Mouse (Mus musculus) G1E-ER4 (cell line): Measurements from ENCODE around the gene Gm6096. TPM values are rescaled to one million over a fixed set of nuclear protein-coding genes. Genes with fewer than 3 reads are reported as not detected.

ENCODE experiments used
- GATA1 ChIP-seq: IDR thresholded peaks from one replicate; pipeline ENCODE4 v1.8.0; 2012; ENCODE audit warnings: low read length, inconsistent platforms
- polyA plus RNA-seq: library from polyadenylated mRNA; stranded (reverse); fragments of >175 nt; gene quantifications from 2 replicates; pipeline ENCODE4 v1.2.3, GENCODE M21; 2012

The Gm6096 gene
- not detected in 2 replicates for polyA plus RNA-seq

DNA sequence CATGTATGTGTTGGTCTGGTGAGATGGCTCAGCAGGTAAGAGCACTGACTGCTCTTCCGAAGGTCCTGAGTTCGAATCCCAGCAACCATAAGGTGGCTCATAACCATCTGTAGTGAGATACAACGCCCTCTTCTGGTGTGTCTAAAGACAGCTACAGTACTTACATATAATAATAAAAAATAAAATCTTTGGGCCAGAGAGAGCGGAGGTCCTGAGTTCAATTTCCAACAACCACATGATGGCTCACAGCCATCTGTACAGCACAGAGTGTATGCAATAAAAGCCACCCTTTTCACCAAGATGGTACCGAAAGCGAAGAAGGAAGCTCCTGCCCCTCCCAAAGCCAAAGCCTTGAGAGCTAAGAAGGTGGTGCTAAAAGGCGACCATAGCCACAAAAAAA, at the start of gene Gm6096:
Gene Gm6096, plus strand, starts transcription at position 301 of the 400 bp plus-strand sequence.
- no peak for TF ChIP-seq GATA1

DNA sequence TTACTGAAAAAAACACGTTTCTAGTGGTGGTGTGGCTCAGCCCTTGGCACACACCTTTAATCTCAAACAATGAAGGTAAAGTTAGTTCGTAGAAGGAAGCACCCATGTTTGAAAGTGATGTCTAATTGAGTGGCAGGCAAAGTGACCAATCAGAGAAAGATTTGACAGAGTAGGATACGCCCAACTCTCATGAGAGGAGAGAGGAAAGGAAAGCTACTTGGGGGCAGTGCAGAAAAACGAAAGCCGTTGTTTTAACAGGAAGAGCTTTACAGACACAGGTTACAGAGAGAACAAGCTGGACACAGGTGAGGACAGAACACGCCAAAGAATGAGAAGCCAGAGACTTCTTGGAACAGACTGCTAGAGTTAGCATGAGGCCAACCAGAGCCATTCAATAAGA, 44.5 kb upstream of the Gm6096 start:
- no peak for TF ChIP-seq GATA1

DNA sequence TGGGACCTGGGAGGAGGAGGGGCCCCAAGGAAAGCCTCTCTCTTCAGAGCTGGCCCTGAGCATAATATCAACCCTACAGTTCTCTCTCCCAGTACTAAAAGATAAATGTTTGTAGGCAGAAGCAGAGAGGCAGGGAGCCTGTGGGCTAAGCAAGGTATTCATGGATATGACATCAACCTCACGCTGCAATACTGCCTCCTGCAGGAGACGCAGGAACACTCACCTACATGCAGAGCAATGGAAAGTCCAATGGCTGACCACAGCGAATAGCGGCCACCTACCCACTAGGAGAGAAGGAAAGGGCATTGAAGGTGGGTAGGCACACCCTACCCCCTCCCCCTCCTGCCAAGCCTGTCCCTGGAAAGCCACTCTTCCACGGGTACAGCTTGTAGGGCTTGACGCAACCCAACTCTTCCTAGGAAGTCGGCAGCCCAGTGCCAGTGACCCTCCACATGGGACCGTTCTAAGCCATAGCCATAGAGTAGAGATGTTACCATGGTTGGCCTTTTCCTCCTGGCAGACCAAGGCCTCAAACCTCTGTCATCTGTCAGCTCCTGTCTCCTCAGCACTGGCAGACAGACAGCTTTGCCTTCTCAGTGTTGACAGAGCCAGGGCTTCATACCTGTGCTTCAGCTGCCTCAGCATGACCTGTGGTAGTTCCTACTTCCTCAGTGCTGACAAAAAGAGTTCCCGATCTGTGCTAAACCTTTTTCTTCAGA, 42.7 kb upstream of the Gm6096 start:
- TF ChIP-seq GATA1: no peak

DNA sequence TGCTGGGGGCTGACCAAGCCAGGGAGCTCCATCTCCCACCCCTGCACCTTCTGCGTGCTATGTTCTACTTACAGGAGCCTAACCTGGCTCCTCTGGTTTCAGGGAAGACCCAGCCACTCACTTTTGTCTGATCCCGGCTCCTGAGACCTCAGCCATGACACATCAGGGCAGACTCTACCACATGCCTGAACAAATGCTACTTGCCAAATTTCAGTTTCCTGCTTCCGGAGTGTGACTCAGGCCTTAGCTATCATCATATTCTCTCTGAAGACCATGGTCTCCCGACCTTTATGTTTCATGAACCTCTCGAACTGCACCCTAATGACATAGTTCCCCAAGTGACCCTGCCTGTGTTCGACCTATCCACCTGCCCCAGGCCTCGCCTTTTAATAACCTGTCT, 37.6 kb upstream of the Gm6096 start:
- no peak for TF ChIP-seq GATA1

DNA sequence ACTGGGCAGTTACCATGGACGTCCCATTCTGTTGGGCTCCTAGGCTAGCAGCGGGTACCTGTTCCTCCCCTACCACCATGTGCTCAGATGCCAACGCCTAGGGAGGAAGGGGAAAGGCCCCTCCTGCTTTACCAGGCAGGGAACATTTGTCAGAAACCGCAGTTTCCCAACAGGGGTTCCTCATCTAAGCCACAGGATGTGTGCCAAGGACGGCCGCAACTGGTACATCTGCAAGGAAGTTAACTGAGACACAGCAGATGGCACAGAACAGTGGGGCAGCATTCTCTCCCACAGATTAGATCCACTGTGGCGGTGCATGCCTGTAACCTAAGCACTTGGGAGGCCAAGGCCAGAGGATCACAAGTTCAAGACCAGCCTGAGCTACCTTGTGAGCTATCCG, 36.2 kb upstream of the Gm6096 start:
- no peak for TF ChIP-seq GATA1

DNA sequence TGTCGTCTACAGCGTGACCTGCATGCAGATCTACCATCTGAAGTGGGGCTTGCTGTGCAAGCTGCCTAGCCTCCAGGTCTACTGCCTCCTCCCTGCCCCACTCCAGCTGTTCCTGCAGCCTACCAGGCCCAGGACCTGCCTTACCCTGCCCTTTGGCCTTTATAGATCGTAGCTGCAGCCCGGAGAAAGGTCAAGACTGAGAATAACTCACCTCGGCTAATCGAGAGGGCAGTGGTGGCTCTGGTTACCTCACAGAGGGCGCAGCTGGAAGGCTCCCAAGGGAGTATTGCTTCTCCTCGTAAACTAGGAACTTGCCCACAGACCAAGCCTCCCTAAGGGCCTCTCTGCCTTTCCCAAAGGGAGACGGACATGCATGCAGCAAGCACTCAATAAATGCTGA, 35.4 kb upstream of the Gm6096 start:
- no peak for TF ChIP-seq GATA1

DNA sequence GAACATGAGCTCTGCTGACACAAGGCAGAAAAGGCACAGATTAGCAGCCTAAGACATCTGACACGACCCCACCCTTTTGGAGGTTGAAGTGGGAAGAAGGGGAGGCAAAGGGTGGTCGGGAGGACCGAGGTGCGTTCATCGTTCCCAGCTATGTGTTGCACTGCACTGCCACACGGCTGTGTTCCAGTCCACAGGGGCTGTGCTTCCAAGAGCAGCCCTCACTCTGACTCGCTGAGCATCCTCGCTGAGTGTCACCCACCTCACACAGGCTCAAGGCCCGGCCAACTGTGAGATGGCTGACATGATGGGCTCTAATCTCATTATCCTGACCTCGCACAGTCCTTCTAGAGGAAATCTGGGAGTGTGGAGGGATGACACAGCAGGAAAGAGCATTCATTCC, 34.4 kb upstream of the Gm6096 start:
- no peak for TF ChIP-seq GATA1

DNA sequence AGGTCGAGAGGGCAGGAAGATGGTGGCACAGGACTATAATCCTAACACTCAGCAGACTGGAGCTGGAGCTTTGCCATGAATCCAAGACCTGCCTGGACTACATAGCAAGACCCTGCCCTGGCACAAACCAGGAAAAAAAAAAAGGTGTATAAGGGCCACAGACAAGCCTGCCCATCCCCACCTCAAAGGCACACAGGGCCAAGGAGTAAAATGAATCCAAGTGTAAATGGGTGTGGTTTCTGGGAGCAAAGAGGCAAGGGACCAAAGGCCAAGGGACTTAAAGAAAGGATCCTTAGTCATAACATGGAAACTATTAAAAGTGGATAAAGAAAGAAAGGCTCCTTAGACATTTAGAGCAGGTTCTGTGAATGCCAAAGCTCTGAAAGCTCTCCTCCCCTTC, 32.3 kb upstream of the Gm6096 start:
- TF ChIP-seq GATA1: no peak

DNA sequence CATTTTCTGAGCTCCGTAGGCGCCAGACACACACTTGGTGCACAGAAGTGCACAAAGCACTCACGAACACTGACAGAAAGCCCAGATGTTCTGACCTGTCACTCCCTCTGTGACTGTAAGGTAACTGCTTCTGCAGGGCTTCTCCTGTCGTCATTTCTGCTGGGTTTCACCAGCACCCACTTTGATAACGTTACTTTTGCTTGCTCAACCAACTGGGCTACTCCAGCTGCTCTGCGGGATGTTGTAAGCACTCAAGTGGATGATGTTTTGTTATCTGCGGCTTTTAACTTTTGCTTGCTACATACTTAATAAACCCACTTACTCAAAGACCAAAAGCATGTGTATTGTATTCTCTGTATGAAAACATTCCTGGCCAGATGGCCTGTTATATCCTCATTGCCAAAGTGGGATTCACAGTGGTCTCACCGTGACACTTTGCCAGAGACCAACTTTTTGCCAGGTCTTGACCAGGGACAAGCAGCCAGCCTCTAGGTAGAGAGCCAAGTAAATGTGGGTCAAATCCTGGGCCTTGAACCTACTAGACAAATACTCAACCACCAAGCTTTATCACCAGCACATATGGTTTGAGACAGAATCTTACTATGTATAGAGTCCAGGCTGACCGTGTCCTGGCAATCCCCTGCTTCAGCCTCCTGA, 29.1 kb upstream of the Gm6096 start:
- no peak for TF ChIP-seq GATA1

DNA sequence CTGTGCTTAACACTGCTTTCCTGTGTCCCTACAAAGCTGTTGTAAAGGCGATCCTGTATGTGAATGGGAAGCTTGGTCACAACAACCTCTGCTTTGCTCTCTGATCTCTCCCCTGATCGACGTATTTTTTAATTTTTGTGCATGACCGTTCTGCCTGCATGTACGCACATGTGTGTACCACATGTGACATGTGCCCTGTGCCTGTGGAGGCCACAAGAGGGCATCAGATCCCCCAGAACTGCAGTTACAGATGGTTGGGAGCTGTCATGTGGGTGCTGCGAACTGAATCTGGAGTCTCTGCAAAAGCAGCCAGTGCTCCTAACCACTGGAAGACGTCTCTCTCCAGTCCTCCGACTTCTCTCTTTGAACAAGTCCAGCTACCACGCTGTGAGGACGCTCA, 28.5 kb upstream of the Gm6096 start:
- TF ChIP-seq GATA1: no peak

DNA sequence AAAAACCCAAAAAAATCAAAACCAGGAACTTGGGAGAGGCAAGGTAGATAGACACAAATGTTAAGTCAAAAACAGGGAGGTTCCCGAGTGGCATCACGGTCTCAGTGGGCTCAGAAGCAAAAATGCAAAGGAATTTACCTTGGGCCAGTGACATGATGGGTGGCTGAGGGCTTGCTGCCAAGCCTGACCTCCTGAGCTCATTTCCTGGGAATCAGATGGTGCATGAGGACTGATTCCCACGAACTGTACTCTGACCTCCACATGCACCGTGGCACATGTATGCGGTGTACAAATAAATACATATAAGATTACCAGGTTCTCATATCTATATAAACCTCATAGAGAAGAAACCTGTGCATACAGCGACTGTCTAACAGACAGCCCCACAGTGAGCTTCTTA, 26.5 kb upstream of the Gm6096 start:
- TF ChIP-seq GATA1: no peak

DNA sequence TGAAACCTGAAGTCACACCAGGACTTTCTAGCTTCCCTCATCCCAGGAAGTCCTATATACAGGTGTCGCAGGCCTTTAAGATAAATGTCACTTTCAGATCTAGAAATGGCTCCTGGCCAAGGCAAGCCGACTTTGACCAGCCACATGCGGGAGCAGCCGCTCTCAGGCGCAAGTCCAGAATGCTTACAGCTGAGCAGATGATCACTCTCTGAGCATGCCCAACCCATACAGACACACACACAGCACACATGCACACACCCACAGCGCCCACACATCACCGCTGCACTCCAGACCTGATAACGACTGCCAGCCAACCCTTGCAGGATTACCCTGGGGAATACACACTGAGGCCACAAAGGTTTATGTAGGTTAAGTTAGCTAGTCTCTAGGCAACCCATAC, 24.8 kb upstream of the Gm6096 start:
- TF ChIP-seq GATA1: no peak

DNA sequence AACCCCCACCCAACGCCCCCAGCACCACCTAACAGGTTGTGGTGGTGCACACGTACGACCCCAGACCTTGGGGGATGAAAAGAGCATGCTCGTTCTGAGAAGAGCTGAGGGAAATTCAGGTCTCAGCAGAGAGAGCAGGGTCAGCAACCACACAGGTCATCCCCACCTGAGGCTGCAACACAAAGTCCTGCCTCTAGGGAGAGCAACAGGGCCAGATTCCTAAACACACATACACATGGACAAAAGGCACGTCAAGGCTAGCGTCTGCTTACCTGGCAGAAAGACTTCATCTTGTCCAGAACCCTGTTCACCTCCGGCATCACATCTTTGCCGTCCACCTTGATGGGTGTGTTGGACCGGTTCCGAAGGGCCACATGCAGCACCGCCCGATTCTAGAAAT, 24.0 kb upstream of the Gm6096 start:
- no peak for TF ChIP-seq GATA1

DNA sequence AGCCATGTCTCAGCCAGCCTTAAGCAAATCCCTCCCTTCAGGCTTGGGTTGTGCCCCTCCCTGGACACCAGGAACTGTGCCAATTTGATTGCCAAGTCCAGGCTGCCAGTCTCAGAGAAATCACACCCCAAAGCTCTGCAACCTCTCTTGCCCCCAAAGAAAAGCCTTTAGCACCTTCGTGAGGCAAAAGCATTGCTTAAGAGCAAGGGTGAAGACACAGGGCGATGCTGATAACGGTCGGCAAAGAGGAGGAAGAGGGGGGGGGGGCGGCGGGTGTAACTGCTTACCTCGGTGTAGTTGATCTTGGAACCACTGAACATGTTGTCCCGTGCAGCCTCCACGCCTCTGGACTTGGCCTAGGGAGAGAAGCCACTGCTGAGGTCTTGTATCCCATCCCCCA, 22.2 kb upstream of the Gm6096 start:
- TF ChIP-seq GATA1: no peak

DNA sequence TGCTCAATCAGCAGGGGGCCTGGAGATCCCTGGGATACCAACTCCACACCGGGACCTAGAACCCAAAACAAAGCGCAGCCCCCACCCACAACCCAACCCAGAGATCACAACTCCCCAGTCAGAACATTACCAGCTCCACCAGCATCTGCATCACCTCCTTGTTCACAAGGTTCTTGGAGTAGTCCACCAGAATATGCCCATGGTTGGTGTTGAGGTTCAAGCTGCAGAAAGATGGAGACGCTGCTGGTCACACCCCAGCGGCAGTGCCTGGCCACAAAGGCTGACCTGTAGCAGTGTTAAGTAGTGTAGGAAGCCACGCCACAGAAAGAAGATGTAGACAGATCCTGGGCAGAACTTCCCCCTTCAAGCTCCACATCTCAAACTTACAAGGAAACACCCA, 21.7 kb upstream of the Gm6096 start:
- no peak for TF ChIP-seq GATA1

DNA sequence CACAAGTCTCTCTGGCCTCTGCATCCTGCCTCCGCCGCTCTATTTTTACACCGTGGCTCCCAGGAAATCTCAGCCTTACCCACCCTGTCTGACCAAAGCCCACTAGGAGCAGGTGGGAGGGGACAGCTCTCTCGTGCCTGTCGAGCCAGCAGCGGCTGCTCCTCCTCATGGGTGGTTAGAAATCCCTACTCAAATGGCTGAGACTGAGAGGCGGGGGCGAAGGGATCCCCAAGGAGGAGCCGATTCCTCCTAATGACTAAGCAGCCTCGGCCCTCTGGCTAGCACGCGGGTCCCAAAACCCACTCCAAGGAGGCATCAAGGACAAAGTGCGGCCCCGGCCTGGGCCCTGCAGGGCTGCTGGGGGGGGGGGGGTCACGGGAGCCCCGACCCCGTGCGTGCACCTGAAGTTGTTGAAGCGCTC, 21.1 kb upstream of the Gm6096 start:
- no peak for TF ChIP-seq GATA1

DNA sequence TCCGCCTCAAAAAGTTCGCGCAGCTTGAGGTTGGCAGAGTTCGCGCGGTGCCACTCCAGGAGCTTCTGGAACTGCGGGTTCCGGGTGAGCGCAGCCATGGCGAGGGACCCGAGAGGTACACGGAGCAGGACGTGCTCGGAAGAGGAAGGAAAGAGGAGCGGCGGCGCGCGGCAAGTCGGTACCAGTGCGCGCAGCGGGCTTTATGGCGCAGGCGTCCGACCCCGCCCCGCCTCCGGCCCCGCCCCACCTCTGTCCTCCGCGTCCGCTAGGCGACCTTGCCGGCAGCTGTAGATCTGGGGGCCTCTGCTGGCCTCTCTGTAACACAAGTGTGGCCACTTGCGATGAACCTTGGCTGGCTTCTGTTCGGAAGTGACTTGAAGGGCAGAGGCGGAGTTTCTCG, 20.7 kb upstream of the Gm6096 start, which contains the start of gene Gpi1:
Gene Gpi1, minus strand, starts transcription at position 221 of the 400 bp plus-strand sequence.
- TF ChIP-seq GATA1: no peak
